Mouse (Mus musculus) layer of hippocampus, adult 9-11 months (tissue): ENCODE measurements around the gene Nrf1.

ENCODE experiments used
- DNase-seq: peaks from one replicate; pipeline ENCODE4 v3.0.0; 2022

Gene Nrf1

DNA sequence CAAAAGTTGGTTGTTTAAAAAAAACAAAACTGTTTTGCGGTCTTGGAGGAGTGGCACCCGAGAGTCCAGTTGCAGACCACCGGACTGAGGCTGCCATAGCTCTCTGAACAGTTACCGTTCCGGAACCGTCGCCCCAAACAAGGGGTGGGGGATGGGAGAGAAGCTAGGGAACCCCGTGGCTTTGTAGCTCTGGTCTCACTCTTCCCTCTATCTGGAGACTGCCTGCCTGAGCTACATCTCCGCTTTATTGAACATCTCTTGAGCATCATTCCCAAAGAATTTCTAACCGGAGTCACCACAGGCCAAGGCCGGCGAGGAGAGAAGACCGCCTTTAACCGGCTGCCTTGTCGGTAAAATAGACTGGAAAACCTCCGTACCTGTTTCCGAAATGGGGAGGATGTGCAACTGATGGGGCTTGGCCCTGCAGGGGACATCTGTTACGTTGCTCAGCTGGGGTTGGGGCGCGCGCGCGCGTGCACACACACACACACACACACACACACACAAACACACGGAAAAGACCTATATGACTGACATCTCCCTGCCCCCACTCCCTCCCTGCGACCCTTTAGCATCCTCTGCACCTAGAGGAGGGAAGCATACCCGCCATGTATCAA lies 130.3 kb downstream of the Nrf1 start:
- no peak for DNase-seq

DNA sequence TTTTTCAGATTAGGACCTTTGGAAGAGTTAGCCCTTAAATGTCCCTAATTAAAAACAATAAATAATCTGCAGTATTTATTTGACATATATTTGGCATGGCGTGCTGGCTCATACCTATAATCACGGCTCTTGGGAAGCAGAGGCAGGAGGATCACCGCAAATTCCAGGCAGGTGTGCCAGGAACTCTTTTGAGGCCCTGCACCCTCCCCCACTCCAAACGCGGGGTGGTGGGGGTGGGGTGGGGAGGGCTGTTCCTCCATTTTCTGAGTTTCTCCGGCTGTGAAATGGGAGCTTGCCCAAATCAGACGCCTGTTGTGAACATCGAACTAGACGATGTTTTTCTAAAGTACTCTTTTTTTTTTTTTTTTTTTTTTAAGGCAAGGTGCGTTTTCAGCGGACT lies 131.3 kb downstream of the Nrf1 start:
- no peak for DNase-seq

DNA sequence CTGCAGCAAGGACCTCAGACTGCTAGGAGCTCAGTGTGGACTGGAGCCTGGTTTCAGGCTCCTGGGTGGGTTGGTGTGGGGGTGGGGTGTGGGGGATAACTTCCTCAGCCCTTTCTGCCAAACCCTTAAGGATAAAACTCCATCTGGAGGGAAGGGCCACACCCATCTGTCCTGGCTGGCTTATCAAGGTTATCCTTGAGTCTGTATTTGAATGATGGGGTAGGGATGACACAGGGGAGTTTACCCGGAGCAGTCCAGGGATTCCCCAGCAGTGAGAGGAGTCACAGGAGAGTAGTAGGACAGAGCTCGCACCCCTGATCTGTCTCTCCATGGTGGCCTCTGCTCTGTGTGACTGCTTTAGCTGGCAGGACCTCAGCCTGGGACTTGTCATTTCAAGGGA lies 132.5 kb downstream of the Nrf1 start:
- DNase-seq, result no peak

DNA sequence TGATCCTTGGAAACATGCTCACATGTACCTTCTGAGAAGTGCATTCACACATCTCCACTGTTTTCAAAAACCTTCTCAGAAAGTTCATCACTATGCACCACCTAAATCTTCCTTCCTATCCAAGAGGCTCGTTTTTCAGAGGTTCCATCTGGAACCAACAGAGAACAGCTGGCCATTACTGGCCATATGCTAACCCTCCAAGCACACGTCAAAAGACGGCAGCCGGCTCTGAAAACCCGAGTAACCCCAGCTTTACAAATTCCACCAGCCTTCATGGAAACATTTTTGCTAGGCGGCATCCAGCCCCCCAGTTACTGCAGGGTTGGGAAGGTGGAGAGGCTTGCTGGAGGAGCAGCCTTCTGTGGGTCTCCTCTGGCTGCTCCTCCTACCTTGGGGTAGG lies 134.2 kb downstream of the Nrf1 start:
- DNase-seq, result no peak

DNA sequence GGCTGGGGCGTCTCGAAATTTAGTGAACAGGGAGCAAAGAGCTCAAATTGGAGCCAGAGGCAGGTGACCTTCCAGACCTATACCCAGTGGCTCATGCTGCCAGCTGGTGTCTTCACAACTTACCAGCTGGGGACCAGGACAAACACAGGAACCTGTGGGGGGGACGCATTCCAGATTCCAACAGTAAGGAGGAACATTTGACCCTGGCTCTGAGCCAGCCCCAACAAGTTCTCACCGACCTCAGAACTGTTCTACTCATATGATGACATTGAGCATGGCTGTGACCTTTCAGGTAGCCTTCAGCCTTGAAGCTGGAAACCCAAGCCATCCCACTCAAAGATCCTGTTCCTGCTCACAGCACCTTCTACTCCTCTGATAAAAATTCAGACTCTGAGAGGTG lies 135.8 kb downstream of the Nrf1 start:
- no peak for DNase-seq

DNA sequence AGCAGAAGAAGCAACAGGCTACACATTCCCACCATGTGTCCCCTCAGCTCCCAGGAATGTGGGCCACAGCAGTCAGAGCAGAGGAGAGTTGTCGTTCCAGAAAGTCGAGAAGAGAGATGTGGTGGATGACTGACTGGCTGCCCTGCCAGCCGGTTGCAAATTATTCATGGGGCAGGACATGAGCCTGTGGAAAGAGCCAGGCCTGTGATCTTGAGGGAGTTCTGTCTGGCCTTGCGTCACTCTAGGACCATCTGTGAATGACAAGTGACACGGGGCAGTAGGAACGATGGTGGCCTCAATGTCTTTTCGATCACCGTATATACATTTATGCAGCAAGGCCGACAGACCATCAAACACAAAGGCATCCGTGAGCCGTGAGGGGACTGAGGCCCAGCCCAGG lies 147.9 kb downstream of the Nrf1 start:
- no peak for DNase-seq

DNA sequence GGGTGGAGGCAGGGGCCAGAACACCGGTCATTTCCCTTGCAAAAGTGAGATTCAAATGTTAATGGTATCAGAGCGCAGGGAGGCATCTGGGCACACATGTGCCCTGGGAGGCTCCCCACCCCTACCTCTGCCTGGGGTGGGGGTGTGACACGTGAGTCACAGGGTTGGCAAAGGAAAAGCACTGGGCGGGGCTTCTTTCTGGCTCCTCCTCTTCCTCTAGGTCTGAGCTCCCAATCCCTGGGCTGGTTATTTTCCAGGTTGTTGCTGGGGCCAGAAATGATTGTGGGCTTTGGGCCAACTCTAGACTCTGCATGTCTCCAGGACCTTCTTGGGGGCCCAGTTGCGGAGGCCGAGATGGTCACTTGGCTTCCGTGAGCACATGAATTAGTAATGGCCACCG lies 148.4 kb downstream of the Nrf1 start:
- no peak for DNase-seq
